Mouse (Mus musculus): ENCODE measurements at regions not wholly inside any gene's neighbourhood (a gene's known extent, or its start where the extent isn't known, plus 50 kb on each side); places are given as distances from the start of the nearest gene placed in this dataset.

- no peak for DNase-seq (ENCODE audit: extremely low spot score in 1 of 2, low spot score in 1 of 2)
Measured at GRCm38 (mm10) chr4:45591405-45592315, 59.4 kb upstream of the Shb start.

GRCm38 (mm10) chr4:45590836-45591235, 58.6 kb upstream of the Shb start:
- DNase-seq (ENCODE audit: extremely low spot score in 1 of 2, low spot score in 1 of 2) = no peak

GRCm38 (mm10) chr4:45588322-45588721, 56.1 kb upstream of the Shb start:
- no peak for DNase-seq (ENCODE audit: extremely low spot score in 1 of 2, low spot score in 1 of 2)

GRCm38 (mm10) chr4:45587202-45587601, 54.9 kb upstream of the Shb start:
- no peak for DNase-seq (ENCODE audit: extremely low spot score in 1 of 2, low spot score in 1 of 2)

- no peak for DNase-seq (ENCODE audit: extremely low spot score in 1 of 2, low spot score in 1 of 2)
Measured at GRCm38 (mm10) chr4:45586310-45586709, 54.0 kb upstream of the Shb start.

- DNase-seq (ENCODE audit: extremely low spot score in 1 of 2, low spot score in 1 of 2) = no peak
Measured at GRCm38 (mm10) chr4:45585188-45585820, 53.0 kb upstream of the Shb start.

GRCm38 (mm10) chr4:45583966-45584365, 51.7 kb upstream of the Shb start:
- no peak for DNase-seq (ENCODE audit: extremely low spot score in 1 of 2, low spot score in 1 of 2)

GRCm38 (mm10) chr4:45582496-45582895, 50.2 kb upstream of the Shb start:
- DNase-seq (ENCODE audit: extremely low spot score in 1 of 2, low spot score in 1 of 2) = no peak

Data from layer of hippocampus, postnatal 25 days (tissue).